Mouse (Mus musculus) testis, adult 2 months (tissue): ENCODE results near the gene Nova1. TPM values are rescaled to one million over a fixed set of nuclear protein-coding genes. Genes with fewer than 3 reads are reported as not detected.

ENCODE experiments used
- H3K27ac ChIP-seq: fragments of 200-500 bp; 2 replicates; pipeline ENCODE4 v1.5.1; 2012; ENCODE audit warnings: low read depth, low read length; ENCODE audit not compliant: control insufficient read depth, insufficient read depth
- H3K27me3 ChIP-seq: fragments of 200-500 bp; 2 replicates; pipeline ENCODE4 v1.6.1; 2012; ENCODE audit warnings: mild to moderate bottlenecking, low read length, moderate library complexity; ENCODE audit not compliant: control insufficient read depth, insufficient read depth
- H3K36me3 ChIP-seq: fragments of 200-500 bp; 2 replicates; pipeline ENCODE4 v1.6.1; 2012; ENCODE audit warnings: mild to moderate bottlenecking, low read length; ENCODE audit not compliant: control insufficient read depth, insufficient read depth
- H3K4me1 ChIP-seq: fragments of 200-500 bp; 2 replicates; pipeline ENCODE4 v1.6.1; 2012; ENCODE audit warnings: low read length; ENCODE audit not compliant: control insufficient read depth, insufficient read depth
- H3K4me3 ChIP-seq: fragments of 200-500 bp; 2 replicates; pipeline ENCODE4 v1.5.1; 2012; ENCODE audit warnings: low read depth, mild to moderate bottlenecking, low read length, moderate library complexity, mixed read lengths; ENCODE audit not compliant: control insufficient read depth
- CTCF ChIP-seq: fragments of 200-500 bp; IDR thresholded peaks from 2 replicates; pipeline ENCODE4 v1.5.1; 2012; ENCODE audit warnings: low read depth, mild to moderate bottlenecking, inconsistent platforms, low read length, moderate library complexity; ENCODE audit not compliant: control insufficient read depth, insufficient read depth, insufficient replicate concordance
- POLR2A ChIP-seq: fragments of 200-500 bp; IDR thresholded peaks from 2 replicates; pipeline ENCODE4 v1.6.1; 2012; ENCODE audit warnings: low read depth, mild to moderate bottlenecking, inconsistent platforms, low read length, moderate library complexity; ENCODE audit not compliant: control insufficient read depth
- polyA plus RNA-seq: library from polyadenylated mRNA; depleted of rRNA; stranded (reverse); fragments of >200 nt; gene quantifications from 2 replicates; pipeline ENCODE4 v1.2.3, GENCODE M21; 2012; rRNA removed

Nova1 gene
- polyA plus RNA-seq: 0.70 and 1.0 TPM in 2 replicates

DNA sequence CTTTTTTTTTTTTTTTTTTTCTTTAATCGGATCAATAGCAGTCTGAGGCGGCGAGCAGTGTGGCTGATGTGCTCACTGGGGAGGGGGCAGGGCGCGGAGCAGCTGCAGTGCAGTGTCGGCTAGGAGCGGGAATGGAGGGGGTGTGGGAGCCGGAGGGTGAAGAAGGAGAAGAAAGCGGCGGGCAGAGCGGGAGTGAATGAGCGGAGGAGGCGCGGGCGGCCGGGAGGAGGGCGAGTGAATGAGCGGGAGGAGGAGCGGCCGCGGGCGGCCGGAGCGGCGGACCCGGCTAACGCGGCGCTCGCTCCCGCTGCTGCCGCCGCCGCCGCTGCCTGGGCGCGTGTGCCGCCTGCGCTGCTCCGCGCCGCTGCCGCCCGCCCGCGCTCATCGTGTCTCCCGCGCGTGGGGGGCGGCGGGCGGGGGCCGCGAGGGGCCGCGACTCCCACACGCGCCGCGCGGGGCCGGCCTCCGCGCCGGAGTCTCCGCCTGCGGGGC is at the start of gene Nova1:
Gene Nova1 (minus strand): TSS at position 74 of the 492 bp plus-strand sequence.
- no peaks in the 10 kb centered on the region for H3K36me3 ChIP-seq
- no peaks in the 10 kb centered on the region for H3K27me3 ChIP-seq
- no peak for TF ChIP-seq CTCF
- H3K27ac ChIP-seq: peak within 1 kb of the TSS; percentile 87
- no peaks in the 10 kb centered on the region; the same call in none of the 2 replicates for H3K4me1 ChIP-seq
- H3K4me3 ChIP-seq: peak within 1 kb of the TSS; percentile 95

DNA sequence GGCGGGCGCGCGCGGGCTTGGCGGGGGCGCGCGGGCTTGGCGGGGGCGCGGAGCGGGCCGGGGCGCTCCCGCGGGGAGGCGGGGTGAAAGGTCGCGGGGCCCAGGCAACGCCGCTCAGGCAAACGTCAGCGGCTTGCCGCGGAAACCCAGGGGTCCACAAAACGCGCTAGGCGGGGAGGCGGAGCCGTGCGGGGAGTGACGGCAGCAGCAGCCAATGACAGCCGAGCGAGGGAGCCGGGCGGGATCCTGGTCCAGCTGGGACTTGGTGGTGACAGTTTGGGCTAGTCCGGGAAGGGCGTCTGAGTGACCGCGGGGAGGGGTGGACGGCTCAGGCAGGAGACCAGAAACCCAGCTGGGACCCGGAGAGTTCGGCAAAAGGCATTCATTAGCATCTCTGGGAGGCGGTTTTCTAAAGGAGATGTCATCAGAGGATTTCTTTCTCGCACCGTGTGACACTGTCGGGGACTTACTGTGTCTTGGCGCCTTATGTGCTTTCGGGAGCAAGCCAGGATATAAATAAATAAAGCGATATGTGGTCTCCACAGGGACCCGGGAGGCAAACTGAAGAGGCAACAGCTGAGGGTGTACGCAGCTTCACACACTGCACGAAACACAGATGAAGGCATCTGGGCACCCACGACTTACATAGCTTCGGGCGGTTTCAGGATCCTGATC is 756 bp upstream of the Nova1 start:
- H3K27me3 ChIP-seq: no peaks in the 10 kb centered on the region
- H3K27ac ChIP-seq: peak overlapping the region; percentile 87
- H3K4me3 ChIP-seq: peak overlapping the region; percentile 95
- no peaks in the 10 kb centered on the region; the same call in none of the 2 replicates for H3K4me1 ChIP-seq
- no peaks in the 10 kb centered on the region for H3K36me3 ChIP-seq
- TF ChIP-seq CTCF (no peak), POLR2A (peak; percentile 65)

DNA sequence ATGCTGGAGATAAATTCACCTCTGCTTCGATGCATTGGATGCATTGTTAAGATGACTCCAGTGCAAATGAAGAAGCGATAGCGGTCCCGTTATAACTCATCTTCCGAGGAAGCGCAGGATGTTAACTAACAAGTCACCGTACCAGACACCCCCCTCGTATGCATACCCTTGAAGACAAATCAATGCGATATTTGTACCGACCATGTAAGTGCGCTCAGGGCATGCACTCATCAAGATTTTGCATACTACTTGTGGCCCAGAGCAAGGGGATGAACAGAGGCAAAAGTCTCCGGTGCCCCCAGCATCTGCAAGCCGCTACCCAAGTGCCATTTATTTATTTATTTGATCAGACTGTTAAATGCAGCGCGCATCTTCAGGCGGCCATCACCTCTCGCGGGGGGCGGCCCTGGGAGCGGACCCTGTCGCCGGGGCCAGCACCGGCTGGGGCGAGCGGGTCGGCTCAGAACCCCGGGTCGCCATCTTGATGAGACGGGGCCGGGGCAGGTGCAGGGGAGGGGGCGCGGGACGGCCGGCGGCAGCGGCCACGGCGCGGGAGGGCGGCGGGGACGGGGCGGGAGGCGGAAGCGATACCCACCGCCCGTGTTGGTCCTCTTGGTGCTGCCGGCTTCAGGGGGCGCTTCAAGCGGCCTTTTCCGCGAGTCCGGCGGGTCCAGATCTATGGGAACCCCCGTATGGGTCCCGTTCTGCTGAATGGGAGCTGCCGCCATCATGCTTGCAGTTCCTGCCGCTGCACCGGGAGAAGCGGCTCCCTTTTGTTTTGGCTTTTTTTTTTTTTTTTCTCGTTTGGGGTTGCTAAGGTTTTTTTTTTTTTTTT is 491 bp downstream of the Nova1 start:
- Histone ChIP-seq H3K4me1 (no peaks in the 10 kb centered on the region; the same call in none of the 2 replicates), H3K27me3 (no peaks in the 10 kb centered on the region), H3K36me3 (no peaks in the 10 kb centered on the region), H3K4me3 (peak overlapping the region; percentile 95), H3K27ac (0 out of 2 replicates have a peak overlapping the region, but pooled peaks have one; percentile 20)
- no peak for TF ChIP-seq CTCF
- no peak for TF ChIP-seq POLR2A

DNA sequence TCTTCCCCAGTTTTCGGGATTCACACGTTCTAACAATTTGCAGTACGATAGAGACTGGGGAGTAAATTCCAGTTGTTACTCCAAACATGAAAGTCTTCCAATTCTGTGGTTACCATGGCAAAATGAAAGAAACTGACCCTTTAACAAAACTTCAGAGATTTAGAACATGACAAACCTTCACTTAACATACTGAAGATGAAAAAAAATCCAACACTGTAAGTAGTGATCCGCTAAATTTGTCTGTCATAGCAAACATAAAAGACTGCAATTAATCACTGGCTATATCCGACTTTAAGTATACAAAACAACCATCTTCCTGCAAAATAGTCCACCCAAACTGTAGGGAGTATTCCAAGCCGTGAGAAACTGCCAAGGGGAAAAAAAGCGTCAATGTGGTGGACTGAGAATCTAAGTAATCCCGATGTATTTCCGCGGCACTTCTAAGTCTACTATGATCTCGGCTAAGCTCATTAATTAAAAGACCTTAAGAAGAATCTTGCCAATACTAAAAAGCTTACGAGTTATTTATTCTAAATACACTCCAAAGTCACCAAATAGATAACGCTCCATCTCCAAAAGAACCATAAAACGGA is 1.4 kb downstream of the Nova1 start:
- Histone ChIP-seq H3K4me3 (no peak overlapping the region), H3K36me3 (no peaks in the 10 kb centered on the region), H3K27ac (no peak overlapping the region), H3K27me3 (no peaks in the 10 kb centered on the region), H3K4me1 (no peaks in the 10 kb centered on the region; the same call in none of the 2 replicates)
- TF ChIP-seq POLR2A: no peak
- no peak for TF ChIP-seq CTCF

DNA sequence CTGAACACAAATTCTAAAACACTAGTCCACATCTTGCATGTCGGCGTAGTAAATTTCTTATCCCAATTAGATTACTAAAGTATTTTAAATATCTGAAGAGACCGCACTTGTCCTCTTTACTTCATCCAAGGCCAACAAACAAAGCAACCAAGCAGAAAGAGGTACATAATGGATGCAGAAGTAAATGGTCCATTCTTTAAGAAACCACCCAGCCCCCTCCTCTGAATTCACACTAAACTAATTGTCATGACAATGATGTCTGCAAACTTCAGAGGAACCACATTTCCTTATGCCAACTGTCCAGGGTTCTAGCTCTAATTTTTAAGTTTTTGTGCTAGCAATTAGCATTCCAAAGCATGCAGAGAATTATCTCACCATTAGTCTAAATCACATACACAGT is 2.4 kb downstream of the Nova1 start:
- H3K36me3 ChIP-seq: no peaks in the 10 kb centered on the region
- no peak overlapping the region for H3K4me3 ChIP-seq
- TF ChIP-seq CTCF: no peak
- TF ChIP-seq POLR2A: no peak
- no peaks in the 10 kb centered on the region; the same call in none of the 2 replicates for H3K4me1 ChIP-seq
- no peak overlapping the region for H3K27ac ChIP-seq
- H3K27me3 ChIP-seq: no peaks in the 10 kb centered on the region

DNA sequence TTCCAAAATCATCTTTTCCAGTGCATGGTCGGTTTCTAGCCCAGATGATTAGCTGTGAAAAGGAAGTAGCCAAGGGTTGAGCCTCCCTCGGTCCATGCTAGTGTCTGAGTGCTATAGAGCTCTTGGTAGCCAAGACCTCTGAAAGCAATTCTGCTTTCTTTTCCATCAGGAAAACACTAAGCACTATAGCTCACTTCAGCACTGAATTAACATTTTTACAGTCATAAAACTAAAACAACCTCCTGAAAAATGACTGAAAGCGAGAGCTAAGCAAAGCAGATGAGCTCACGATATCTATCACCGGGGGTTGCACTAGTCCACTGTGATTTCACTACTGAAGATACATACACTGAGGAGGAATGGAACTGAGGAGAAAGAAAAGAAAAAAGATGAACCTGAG is 3.0 kb downstream of the Nova1 start:
- H3K36me3 ChIP-seq: no peaks in the 10 kb centered on the region
- H3K4me1 ChIP-seq: no peaks in the 10 kb centered on the region; the same call in none of the 2 replicates
- no peaks in the 10 kb centered on the region for H3K27me3 ChIP-seq
- H3K4me3 ChIP-seq: no peak overlapping the region
- H3K27ac ChIP-seq: no peak overlapping the region
- TF ChIP-seq POLR2A (no peak), CTCF (no peak)

DNA sequence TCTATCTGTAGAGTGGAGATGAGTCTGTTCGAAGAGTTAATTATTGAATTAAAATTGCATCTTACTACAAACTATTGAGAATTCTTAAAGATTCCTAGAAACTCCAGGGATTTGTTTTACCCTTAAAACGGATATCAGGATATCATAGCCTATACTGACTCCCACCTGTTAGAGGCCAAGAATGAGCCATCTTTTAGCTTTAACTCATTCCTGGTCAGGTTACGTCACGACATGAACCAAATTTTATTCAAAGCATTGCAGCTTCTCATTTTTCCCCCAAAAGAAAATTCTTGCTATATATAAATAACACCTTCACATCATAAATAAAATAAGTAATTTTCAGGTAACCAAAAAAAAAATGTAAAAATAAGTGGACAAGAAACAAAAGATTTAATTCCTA is 3.9 kb downstream of the Nova1 start:
- H3K27me3 ChIP-seq: no peaks in the 10 kb centered on the region
- H3K4me3 ChIP-seq: no peak overlapping the region
- TF ChIP-seq POLR2A (no peak), CTCF (no peak)
- H3K36me3 ChIP-seq: no peaks in the 10 kb centered on the region
- H3K27ac ChIP-seq: no peak overlapping the region
- H3K4me1 ChIP-seq: no peaks in the 10 kb centered on the region; the same call in none of the 2 replicates
